Mouse (Mus musculus): ENCODE measurements around the gene Mocs1.
"Not testable (repeated sequence)": the region's sequence is repeated elsewhere in the genome, so short reads cannot be mapped to it uniquely, and the experiment has no call there.

Mocs1 gene

GRCm38 (mm10) chr17:49432071-49432711, 4.0 kb downstream of the Mocs1 start:
- peak; percentile 80 for DNase-seq (ENCODE audit: low read depth, low spot score)

GRCm38 (mm10) chr17:49433071-49433470, 4.9 kb downstream of the Mocs1 start:
- DNase-seq (ENCODE audit: low read depth, low spot score) = no peak

- no peak for DNase-seq (ENCODE audit: low read depth, low spot score)
These were observed 6.1 kb downstream of the Mocs1 start for GRCm38 (mm10) chr17:49434236-49434635.

- DNase-seq (ENCODE audit: low read depth, low spot score) = no peak
These were observed 6.9 kb downstream of the Mocs1 start for GRCm38 (mm10) chr17:49435081-49435480.

GRCm38 (mm10) chr17:49436631-49437030, 8.5 kb downstream of the Mocs1 start:
- no peak for DNase-seq (ENCODE audit: low read depth, low spot score)

- DNase-seq (ENCODE audit: low read depth, low spot score) = not testable (repeated sequence)
These were observed 9.1 kb downstream of the Mocs1 start for GRCm38 (mm10) chr17:49437306-49437705.

GRCm38 (mm10) chr17:49438822-49439574, 10.8 kb downstream of the Mocs1 start:
- no peak for DNase-seq (ENCODE audit: low read depth, low spot score)

- DNase-seq (ENCODE audit: low read depth, low spot score) = no peak
These were observed 11.5 kb downstream of the Mocs1 start for GRCm38 (mm10) chr17:49439706-49440105.

- no peak for DNase-seq (ENCODE audit: low read depth, low spot score)
These were observed 12.4 kb downstream of the Mocs1 start for GRCm38 (mm10) chr17:49440331-49441130.

- not testable (repeated sequence) for DNase-seq (ENCODE audit: low read depth, low spot score)
These were observed 14.7 kb downstream of the Mocs1 start for GRCm38 (mm10) chr17:49442841-49443240.

- DNase-seq (ENCODE audit: low read depth, low spot score) = no peak
These were observed 20.5 kb downstream of the Mocs1 start for GRCm38 (mm10) chr17:49448570-49449229.

- DNase-seq (ENCODE audit: low read depth, low spot score) = no peak
These were observed 21.1 kb downstream of the Mocs1 start for GRCm38 (mm10) chr17:49449230-49449608.

GRCm38 (mm10) chr17:49450922-49451321, 22.8 kb downstream of the Mocs1 start:
- no peak for DNase-seq (ENCODE audit: low read depth, low spot score)

- no peak for DNase-seq (ENCODE audit: low read depth, low spot score)
These were observed 28.2 kb downstream of the Mocs1 start for GRCm38 (mm10) chr17:49456334-49456733.

GRCm38 (mm10) chr17:49457833-49458232, 29.7 kb downstream of the Mocs1 start:
- DNase-seq (ENCODE audit: low read depth, low spot score) = no peak

- no peak for DNase-seq (ENCODE audit: low read depth, low spot score)
These were observed 30.2 kb downstream of the Mocs1 start for GRCm38 (mm10) chr17:49458386-49458785.

GRCm38 (mm10) chr17:49464884-49465283, 36.7 kb downstream of the Mocs1 start:
- no peak for DNase-seq (ENCODE audit: low read depth, low spot score)

- DNase-seq (ENCODE audit: low read depth, low spot score) = peak; percentile 64
These were observed 40.1 kb downstream of the Mocs1 start for GRCm38 (mm10) chr17:49468223-49468622.

GRCm38 (mm10) chr17:49472626-49473025, 44.5 kb downstream of the Mocs1 start:
- DNase-seq (ENCODE audit: low read depth, low spot score) = no peak

- no peak for DNase-seq (ENCODE audit: low read depth, low spot score)
These were observed 45.9 kb downstream of the Mocs1 start for GRCm38 (mm10) chr17:49474051-49474450.

- DNase-seq (ENCODE audit: low read depth, low spot score) = no peak
These were observed 47.0 kb downstream of the Mocs1 start for GRCm38 (mm10) chr17:49475174-49475573.

GRCm38 (mm10) chr17:49477370-49477769, 49.2 kb downstream of the Mocs1 start:
- DNase-seq (ENCODE audit: low read depth, low spot score) = no peak

Data from ZHBTc4 (cell line).